Mouse (Mus musculus): ENCODE measurements around the gene Mad1l1. TPM values are rescaled to one million over a fixed set of nuclear protein-coding genes. Genes with fewer than 3 reads are reported as not detected.
A peak's percentile ranks its signal among the peaks of the same experiment; 100 is the strongest.

The Mad1l1 gene
- polyA plus RNA-seq, 1 experiment from 2014 or later: 44.1 TPM

DNA sequence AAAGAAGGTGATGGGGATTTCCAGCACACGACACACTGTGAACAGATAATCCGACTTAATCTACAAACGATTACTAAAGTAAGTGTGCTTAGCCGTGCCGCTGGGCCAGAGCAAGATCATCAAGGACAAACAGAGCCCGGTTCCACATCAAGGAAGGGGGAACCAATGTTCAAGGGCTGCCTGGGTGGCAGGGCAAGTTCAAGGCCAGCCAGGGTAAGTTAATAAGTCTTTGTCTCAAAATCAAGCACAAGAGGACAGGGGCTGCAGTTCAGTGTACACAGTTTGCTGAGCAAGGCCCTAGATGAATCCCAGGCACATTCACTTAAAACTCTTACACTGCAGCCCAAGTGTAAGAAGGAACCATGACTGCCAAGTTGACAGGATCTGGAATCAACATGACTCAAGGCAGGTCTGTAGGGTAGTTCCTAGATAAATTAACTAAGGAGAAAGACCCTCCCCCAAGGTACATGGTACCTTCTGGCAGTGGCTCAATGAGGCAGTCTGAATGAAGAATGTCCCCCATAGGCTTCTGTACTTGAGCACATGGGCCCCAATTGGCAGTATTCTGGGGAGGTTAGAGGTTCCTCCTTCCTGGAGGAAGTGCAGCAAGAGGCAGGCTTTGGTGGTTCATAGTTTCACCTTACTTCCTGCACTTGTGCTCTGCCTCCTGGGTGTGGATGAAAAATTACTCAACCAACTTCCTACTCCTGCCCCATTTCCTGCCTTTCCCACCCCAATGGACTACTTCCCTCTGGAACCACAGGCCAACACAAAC, 159.1 kb downstream of the Mad1l1 start:
- Histone ChIP-seq H3K36me3 (no peaks in the 10 kb centered on the region), H3K4me2 (replicated peaks) (no peak overlapping the region), H3K27me3 (replicated peaks) (no peaks in the 10 kb centered on the region), H3K9me3 (no peaks in the 10 kb centered on the region), H3K4me1 (no peaks in the 10 kb centered on the region), H3K27ac (no peak overlapping the region), H3K9ac (no peak overlapping the region), H3K4me3 (no peak overlapping the region)
- ATAC-seq (ENCODE audit: low FRiP score, low read depth): no peak
- 94% methylated on average over 6 of the region's 6 CpGs for WGBS

DNA sequence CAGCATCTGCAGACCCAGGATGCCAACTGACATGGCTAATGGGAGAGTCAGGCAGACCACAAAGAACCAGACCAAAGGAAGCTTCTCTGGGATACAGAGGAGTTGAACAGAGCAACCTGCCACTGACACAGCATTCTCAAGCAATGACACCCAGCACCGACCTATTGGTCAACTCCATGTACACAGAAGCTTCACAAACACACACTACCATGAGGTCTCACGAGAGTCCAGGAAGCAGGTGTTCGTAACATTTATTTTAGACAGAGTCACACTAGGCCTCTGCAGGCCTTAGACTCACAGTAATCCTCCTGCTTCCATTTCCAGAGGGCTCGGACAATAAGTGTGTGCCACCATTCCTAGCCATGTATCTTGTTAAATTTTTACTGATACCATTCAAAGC, 162.3 kb downstream of the Mad1l1 start:
- Histone ChIP-seq H3K4me3 (no peak overlapping the region), H3K27ac (no peak overlapping the region), H3K4me1 (no peaks in the 10 kb centered on the region), H3K9me3 (no peaks in the 10 kb centered on the region), H3K27me3 (replicated peaks) (no peaks in the 10 kb centered on the region), H3K36me3 (no peaks in the 10 kb centered on the region), H3K9ac (no peak overlapping the region), H3K4me2 (replicated peaks) (no peak overlapping the region)
- no peak for ATAC-seq (ENCODE audit: low FRiP score, low read depth)
- WGBS: 89% methylated on average over 4 of the region's 4 CpGs

DNA sequence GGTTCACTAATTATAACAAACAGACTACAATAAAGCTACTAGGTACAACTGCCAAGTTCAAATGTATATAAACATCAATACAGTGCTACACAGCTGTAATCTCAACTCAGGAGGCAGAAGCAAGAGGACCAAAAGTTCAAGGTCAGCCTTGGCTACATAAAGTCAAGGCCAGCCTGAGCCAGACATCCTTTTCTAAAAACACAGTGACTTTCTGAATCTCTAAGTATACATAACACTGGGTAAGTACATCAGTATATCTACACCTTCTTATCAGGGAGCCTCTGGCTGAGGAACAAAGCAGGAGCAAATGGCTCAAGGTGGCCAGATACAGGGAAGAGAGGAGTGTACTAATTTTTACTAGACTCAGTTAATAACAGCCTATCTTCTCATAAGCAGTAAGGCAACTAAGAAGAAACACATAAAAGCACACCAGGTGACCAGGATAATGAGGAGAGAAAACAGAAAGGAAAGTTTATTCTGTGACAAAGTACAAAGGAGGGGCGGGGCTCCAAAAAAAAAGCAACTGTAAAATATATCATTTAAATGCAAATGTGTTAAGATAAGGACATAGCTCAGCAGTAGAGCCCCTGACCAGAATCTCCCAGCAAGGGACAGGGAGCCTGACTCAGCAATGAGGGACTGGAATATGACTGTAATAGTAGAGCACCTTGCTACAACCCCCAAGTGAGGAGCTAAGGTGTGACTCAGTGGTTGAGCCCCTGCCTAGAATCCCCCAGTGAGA, 163.3 kb downstream of the Mad1l1 start:
- Histone ChIP-seq H3K9ac (no peak overlapping the region), H3K9me3 (no peaks in the 10 kb centered on the region), H3K36me3 (no peaks in the 10 kb centered on the region), H3K4me1 (no peaks in the 10 kb centered on the region), H3K4me2 (replicated peaks) (no peak overlapping the region), H3K27me3 (replicated peaks) (no peaks in the 10 kb centered on the region), H3K4me3 (no peak overlapping the region), H3K27ac (no peak overlapping the region)
- ATAC-seq (ENCODE audit: low FRiP score, low read depth): no peak
- 91% methylated on average over 1 of the region's 1 CpGs for WGBS

DNA sequence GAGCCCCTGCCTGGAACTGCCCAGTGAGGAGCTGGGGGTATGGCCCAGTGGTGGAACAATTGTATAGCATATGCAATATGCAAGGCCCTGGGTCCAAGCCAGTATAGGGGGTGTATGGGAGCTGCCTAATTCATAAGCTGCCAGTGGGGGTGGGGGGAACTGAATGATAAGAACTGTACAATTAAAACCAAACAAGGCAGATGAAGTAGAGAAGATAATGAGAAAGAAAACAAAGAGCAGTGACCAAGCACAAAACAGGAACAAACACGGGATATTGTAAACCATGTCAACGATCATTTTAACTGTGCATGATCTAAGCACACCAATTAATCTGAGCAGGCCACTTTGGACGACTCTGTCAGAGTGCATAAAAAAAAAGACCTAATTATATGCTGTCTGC, 167.2 kb downstream of the Mad1l1 start:
- no peaks in the 10 kb centered on the region for H3K9me3 ChIP-seq
- peaks cover 23% of the 10 kb centered on the region; the same call in 1 of the 2 replicates for H3K4me1 ChIP-seq
- H3K4me2 ChIP-seq (replicated peaks): no peak overlapping the region
- no peaks in the 10 kb centered on the region for H3K36me3 ChIP-seq
- no peak for ATAC-seq (ENCODE audit: low FRiP score, low read depth)
- H3K4me3 ChIP-seq: no peak overlapping the region
- 88% methylated on average over 3 of the region's 3 CpGs for WGBS
- no peaks in the 10 kb centered on the region for H3K27me3 ChIP-seq (replicated peaks)
- H3K9ac ChIP-seq: no peak overlapping the region
- no peak overlapping the region for H3K27ac ChIP-seq

DNA sequence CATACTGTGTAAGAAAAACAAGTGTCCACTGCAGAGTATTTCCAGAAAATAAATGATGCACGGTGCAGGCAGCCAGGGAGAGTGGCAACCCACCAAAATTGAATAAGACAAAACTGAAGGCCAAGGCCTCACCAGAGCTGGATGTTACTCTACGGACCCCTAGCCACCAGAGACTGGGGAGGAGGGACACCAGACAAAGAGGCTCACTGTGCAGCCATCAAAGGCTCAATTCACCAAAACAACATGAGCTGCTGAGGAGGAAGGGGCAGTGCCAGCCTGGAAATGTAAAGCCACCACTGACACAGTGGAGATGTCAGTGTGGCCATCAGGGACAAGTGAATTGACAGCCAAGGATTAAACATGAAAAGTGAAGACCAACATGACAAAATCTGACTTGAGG, 169.5 kb downstream of the Mad1l1 start:
- Histone ChIP-seq H3K4me3 (no peak overlapping the region), H3K9ac (no peak overlapping the region), H3K27me3 (replicated peaks) (no peaks in the 10 kb centered on the region), H3K36me3 (no peaks in the 10 kb centered on the region), H3K4me1 (peaks cover 23% of the 10 kb centered on the region; the same call in 1 of the 2 replicates), H3K9me3 (no peaks in the 10 kb centered on the region), H3K27ac (no peak overlapping the region), H3K4me2 (replicated peaks) (no peak overlapping the region)
- no peak for ATAC-seq (ENCODE audit: low FRiP score, low read depth)
- WGBS: 19% methylated on average over 2 of the region's 2 CpGs

DNA sequence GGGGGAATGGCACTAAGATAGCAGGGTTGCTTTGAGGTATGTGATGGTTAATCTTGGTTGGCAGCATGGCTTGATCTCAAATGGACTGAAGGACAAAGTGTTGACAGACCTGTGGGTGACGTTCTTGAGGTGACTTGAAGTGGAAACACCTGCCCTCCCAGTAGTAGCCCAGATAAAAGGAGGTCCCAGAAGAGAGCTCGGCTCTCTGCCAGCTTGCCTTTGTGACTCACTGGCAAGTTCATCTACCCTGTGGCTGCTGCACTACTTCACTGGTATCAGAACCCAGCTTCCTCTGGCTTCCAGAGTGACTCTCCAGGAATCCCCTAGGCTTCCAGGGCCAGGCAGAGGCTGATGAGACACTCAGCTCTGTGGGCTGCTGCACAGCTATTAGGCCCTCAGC, 170.2 kb downstream of the Mad1l1 start:
- Histone ChIP-seq H3K27ac (0 out of 2 replicates have a peak overlapping the region, but pooled peaks have one; percentile 21), H3K4me3 (no peak overlapping the region), H3K36me3 (no peaks in the 10 kb centered on the region), H3K9ac (no peak overlapping the region), H3K9me3 (no peaks in the 10 kb centered on the region), H3K27me3 (replicated peaks) (no peaks in the 10 kb centered on the region), H3K4me2 (replicated peaks) (no peak overlapping the region), H3K4me1 (peaks cover 23% of the 10 kb centered on the region; the same call in 1 of the 2 replicates)
- no peak for ATAC-seq (ENCODE audit: low FRiP score, low read depth)
- WGBS: 68% methylated on average over 2 of the region's 2 CpGs

DNA sequence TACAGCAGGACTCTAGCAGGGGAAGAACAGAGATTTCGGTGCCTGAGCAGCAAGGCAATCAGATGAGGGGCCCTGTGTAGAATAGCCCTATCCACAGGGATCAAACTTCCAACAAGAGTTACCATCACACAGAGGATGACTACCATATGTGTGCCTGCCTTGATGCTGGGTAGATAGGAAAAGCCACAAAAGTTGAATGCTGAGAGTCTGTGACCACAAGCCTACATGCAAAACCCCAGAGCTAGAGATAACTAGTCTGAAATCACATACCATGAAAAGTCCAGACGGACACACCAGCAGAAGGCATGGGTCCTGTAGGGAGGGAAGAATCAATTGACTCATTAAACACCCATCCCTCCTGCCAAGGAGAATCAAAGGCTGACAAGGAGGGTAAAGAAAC, 170.7 kb downstream of the Mad1l1 start:
- ATAC-seq (ENCODE audit: low FRiP score, low read depth): no peak
- H3K9ac ChIP-seq: no peak overlapping the region
- peaks cover 23% of the 10 kb centered on the region; the same call in 1 of the 2 replicates for H3K4me1 ChIP-seq
- no peak overlapping the region for H3K4me3 ChIP-seq
- no peak overlapping the region for H3K4me2 ChIP-seq (replicated peaks)
- no peaks in the 10 kb centered on the region for H3K9me3 ChIP-seq
- 84% methylated on average over 2 of the region's 2 CpGs for WGBS
- H3K27ac ChIP-seq: no peak overlapping the region
- no peaks in the 10 kb centered on the region for H3K27me3 ChIP-seq (replicated peaks)
- no peaks in the 10 kb centered on the region for H3K36me3 ChIP-seq

DNA sequence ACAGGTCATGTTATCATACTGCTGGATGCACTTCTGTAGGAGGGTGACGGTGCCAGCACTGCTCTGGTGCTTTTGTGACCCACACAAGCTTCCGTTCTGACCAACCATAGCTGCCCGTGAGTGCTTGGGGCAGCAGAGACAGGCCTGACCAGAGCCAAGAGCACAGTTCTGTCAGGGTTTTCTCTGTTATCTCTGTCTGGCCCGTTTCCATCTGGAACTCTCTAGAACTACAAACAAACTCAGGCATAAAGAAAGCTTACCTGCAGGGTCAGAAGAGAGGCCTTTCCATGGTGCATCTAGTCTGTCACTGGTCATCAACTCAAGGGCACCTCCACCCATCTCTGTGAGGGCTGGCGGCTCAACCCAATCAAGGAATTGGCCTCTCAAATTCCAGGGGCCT, 171.2 kb downstream of the Mad1l1 start:
- 91% methylated on average over 5 of the region's 5 CpGs for WGBS

DNA sequence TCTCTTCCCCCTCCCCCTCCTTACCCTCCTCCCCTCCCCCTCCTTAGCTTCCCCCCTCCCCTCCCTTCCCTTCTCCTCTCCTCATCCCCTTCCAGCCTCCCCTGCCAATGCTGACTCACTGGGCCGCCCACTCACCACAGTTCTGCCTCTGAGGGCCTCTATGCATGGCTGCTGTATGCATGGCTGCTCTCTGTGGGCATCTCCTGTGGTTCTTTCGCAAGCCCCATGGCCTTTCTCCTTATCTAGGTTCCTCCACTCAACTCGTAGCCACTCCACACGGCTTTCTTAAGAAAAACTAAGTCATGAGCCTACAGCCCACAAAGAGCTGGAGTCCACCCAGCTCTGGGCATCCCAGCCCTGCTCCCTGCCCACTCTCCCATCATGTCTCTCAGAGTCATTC, 172.1 kb downstream of the Mad1l1 start:
- Histone ChIP-seq H3K27me3 (replicated peaks) (no peaks in the 10 kb centered on the region), H3K9me3 (no peaks in the 10 kb centered on the region), H3K27ac (no peak overlapping the region), H3K36me3 (no peaks in the 10 kb centered on the region), H3K4me3 (no peak overlapping the region), H3K4me1 (peaks cover 23% of the 10 kb centered on the region; the same call in 1 of the 2 replicates), H3K4me2 (replicated peaks) (no peak overlapping the region), H3K9ac (no peak overlapping the region)
- 88% methylated on average over 4 of the region's 4 CpGs for WGBS
- no peak for ATAC-seq (ENCODE audit: low FRiP score, low read depth)

More for the DNA sequence above, 171.2 kb downstream of the Mad1l1 start:
- Histone ChIP-seq H3K27me3 (replicated peaks) (no peaks in the 10 kb centered on the region), H3K4me3 (no peak overlapping the region), H3K27ac (no peak overlapping the region), H3K9me3 (no peaks in the 10 kb centered on the region), H3K4me1 (peaks cover 23% of the 10 kb centered on the region; the same call in 1 of the 2 replicates), H3K4me2 (replicated peaks) (no peak overlapping the region), H3K9ac (no peak overlapping the region), H3K36me3 (no peaks in the 10 kb centered on the region)
- ATAC-seq (ENCODE audit: low FRiP score, low read depth): no peak

DNA sequence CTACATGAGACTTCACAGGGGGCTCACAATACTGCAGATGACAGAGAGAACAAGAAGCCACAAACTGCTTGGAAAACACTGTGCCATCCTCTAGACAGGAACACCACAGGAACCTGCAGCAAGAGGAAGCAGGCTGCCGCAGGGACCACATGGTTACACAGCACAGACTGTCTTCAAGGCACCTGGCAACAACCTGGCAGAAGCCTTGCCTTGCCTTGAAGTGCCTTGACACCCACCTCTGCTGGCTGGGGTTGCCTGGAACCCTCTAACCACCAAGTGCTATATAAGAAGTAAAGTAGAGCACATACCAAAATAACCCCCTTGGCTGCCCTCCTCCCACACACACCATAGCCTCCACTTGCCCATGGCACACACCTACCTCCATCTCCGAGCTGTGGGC, 177.8 kb downstream of the Mad1l1 start:
- no peaks in the 10 kb centered on the region; the same call in 1 of the 2 replicates for H3K4me1 ChIP-seq
- H3K36me3 ChIP-seq: no peaks in the 10 kb centered on the region
- H3K4me3 ChIP-seq: no peak overlapping the region
- no peak for ATAC-seq (ENCODE audit: low FRiP score, low read depth)
- no peak overlapping the region for H3K9ac ChIP-seq
- no peaks in the 10 kb centered on the region for H3K9me3 ChIP-seq
- H3K27ac ChIP-seq: no peak overlapping the region
- H3K4me2 ChIP-seq (replicated peaks): no peak overlapping the region
- WGBS: 95% methylated on average over 2 of the region's 2 CpGs
- H3K27me3 ChIP-seq (replicated peaks): no peaks in the 10 kb centered on the region

DNA sequence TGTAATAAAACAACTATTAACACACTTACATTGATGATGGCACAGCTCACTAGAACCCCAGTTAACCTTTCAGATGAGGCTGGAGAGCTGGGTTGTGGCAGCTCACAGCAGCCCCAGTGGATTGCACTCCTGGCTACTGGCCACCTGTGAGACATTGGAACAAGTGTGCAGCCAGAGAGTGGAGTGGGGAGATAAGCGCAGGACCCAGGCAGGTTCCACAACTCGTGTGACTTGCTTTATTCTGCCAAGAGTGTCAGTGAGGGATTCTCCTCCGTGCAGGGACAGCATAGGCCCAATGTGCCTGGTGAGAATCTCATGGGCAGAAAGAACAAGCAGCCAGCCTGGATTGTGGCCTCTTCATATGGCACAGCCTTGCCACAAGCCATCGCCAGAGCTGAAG, 180.0 kb downstream of the Mad1l1 start:
- Histone ChIP-seq H3K36me3 (no peaks in the 10 kb centered on the region), H3K4me1 (peaks cover 6% of the 10 kb centered on the region; the same call in 1 of the 2 replicates), H3K4me2 (replicated peaks) (no peak overlapping the region), H3K27ac (no peak overlapping the region), H3K4me3 (no peak overlapping the region), H3K9ac (no peak overlapping the region), H3K9me3 (no peaks in the 10 kb centered on the region), H3K27me3 (replicated peaks) (no peaks in the 10 kb centered on the region)
- ATAC-seq (ENCODE audit: low FRiP score, low read depth): no peak
- WGBS: 95% methylated on average over 4 of the region's 4 CpGs

DNA sequence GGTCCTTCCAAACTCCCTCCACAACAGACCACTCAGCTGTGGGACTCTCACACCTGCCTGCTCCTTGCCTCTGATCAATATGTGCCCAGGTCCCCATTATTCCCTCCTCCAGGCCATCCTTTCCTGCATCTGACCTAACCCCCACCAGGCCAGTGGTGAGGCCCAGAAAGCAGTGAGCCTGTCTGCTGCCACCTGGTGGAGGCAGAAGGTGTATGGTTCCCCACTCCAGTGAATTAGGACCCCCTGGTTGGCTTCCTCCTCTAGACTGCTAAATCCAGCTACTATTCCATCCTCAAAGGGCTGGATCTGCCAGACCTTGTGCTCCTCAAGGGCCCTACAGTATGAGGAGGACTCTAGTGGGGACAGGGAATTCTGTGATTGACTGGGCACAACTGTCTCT, 181.1 kb downstream of the Mad1l1 start:
- Histone ChIP-seq H3K4me1 (0 out of 2 replicates have a peak, but pooled peaks cover 6% of the 10 kb centered on the region), H3K36me3 (no peaks in the 10 kb centered on the region), H3K27me3 (replicated peaks) (no peaks in the 10 kb centered on the region), H3K9me3 (no peaks in the 10 kb centered on the region), H3K4me2 (replicated peaks) (no peak overlapping the region), H3K27ac (no peak overlapping the region), H3K9ac (no peak overlapping the region), H3K4me3 (no peak overlapping the region)
- ATAC-seq (ENCODE audit: low FRiP score, low read depth): 0 out of 2 replicates have a peak, but pooled peaks have one; percentile 41

Measured in neural tube, embryonic 12.5 days (tissue).